Comparison of ENCODE assay signal across 8 mouse cellular contexts in genomic region chr4:102226700-102227099, GRCm38 (mm10).
DNase-seq lines count a peak whose midpoint lies in the region; ATAC-seq and TF ChIP-seq lines count a peak whose summit lies in the region.

No protein-coding gene starts in this region.

- no peak overlapping the region for H3K4me2 ChIP-seq in kidney, postnatal 0 days (ENCODE audit: low read length)
- no peak overlapping the region for H3K4me2 ChIP-seq in kidney, embryonic 14.5 days (replicated peaks; ENCODE audit: low read depth, low read length)
- H3K4me2 ChIP-seq in midbrain, embryonic 11.5 days = no peak overlapping the region

- H3K4me3 ChIP-seq in kidney, postnatal 0 days (replicated peaks; ENCODE audit: low read depth, low read length) = no peak overlapping the region
- no peak overlapping the region for H3K4me3 ChIP-seq in kidney, embryonic 14.5 days (ENCODE audit: low read length)
- no peak overlapping the region for H3K4me3 ChIP-seq in MEL (ENCODE audit: control insufficient read depth in 1 of 2, insufficient read depth in 1 of 2, low read depth in 2 of 2, low read length in 2 of 2)
- no peak overlapping the region for H3K4me3 ChIP-seq in midbrain, embryonic 11.5 days (ENCODE audit: low read depth, low read length)

- ATAC-seq in kidney, postnatal 0 days (replicated peaks; ENCODE audit: low FRiP score, low read depth) = no peak
- ATAC-seq in kidney, embryonic 14.5 days (ENCODE audit: low FRiP score, low TSS enrichment) = no peak
- no peak for ATAC-seq in midbrain, embryonic 11.5 days (ENCODE audit: low FRiP score)

- TF ChIP-seq RAD21 in MEL (IDR thresholded peaks at IDR 0.05; ENCODE audit: low read depth, low read length) = peak; percentile 49

- no peak overlapping the region for H3K27ac ChIP-seq in kidney, postnatal 0 days
- H3K27ac ChIP-seq in kidney, embryonic 14.5 days (ENCODE audit: low read depth, low read length) = no peak overlapping the region
- H3K27ac ChIP-seq in MEL (ENCODE audit: control insufficient read depth, low read depth, low read length) = no peak overlapping the region
- no peak overlapping the region for H3K27ac ChIP-seq in midbrain, embryonic 11.5 days (ENCODE audit: low read depth, low read length)

- DNase-seq in adrenal gland, postnatal 10 days = peak; percentile 27
- no peak for DNase-seq in adrenal gland, adult 18-20 months (ENCODE audit: low spot score in 2 of 2)
- DNase-seq in kidney, postnatal 0 days (ENCODE audit: low spot score) = peak; percentile 54
- DNase-seq in MEL (ENCODE audit: low read depth, low spot score) = peak; percentile 24
- DNase-seq in fibroblast of lung, adult 2 months (ENCODE audit: low read depth) = peak; percentile 15
- DNase-seq in midbrain, embryonic 11.5 days (ENCODE audit: low spot score, missing footprints) = peak; percentile 94
- DNase-seq in spleen, postnatal 14 days (ENCODE audit: low spot score in 2 of 2) = no peak

- no peaks in the 10 kb centered on the region for H3K27me3 ChIP-seq in kidney, postnatal 0 days (ENCODE audit: insufficient read depth, low read length)
- H3K27me3 ChIP-seq in kidney, embryonic 14.5 days (ENCODE audit: control insufficient read depth, insufficient read depth, low read length) = no peaks in the 10 kb centered on the region
- no peaks in the 10 kb centered on the region for H3K27me3 ChIP-seq in MEL (ENCODE audit: control insufficient read depth in 1 of 2, insufficient read depth in 2 of 2, low read length in 2 of 2)
- no peaks in the 10 kb centered on the region for H3K27me3 ChIP-seq in midbrain, embryonic 11.5 days (ENCODE audit: control insufficient read depth, insufficient read depth, low read length)

- H3K9ac ChIP-seq in kidney, postnatal 0 days (ENCODE audit: low read depth, low read length) = no peak overlapping the region
- no peak overlapping the region for H3K9ac ChIP-seq in kidney, embryonic 14.5 days (ENCODE audit: low read depth, low read length)
- H3K9ac ChIP-seq in MEL (ENCODE audit: control insufficient read depth, low read depth, low read length, poor library complexity, severe bottlenecking) = no peak overlapping the region
- no peak overlapping the region for H3K9ac ChIP-seq in midbrain, embryonic 11.5 days (ENCODE audit: low read length)

- no peaks in the 10 kb centered on the region for H3K36me3 ChIP-seq in kidney, postnatal 0 days (ENCODE audit: insufficient read depth, low read length)
- H3K36me3 ChIP-seq in kidney, embryonic 14.5 days (ENCODE audit: control insufficient read depth, insufficient read depth, low read length) = no peaks in the 10 kb centered on the region
- no peaks in the 10 kb centered on the region for H3K36me3 ChIP-seq in MEL (ENCODE audit: control insufficient read depth in 1 of 2, insufficient read depth in 2 of 2, low read length in 2 of 2)
- no peaks in the 10 kb centered on the region for H3K36me3 ChIP-seq in midbrain, embryonic 11.5 days (ENCODE audit: control insufficient read depth, insufficient read depth, low read length)

- TF ChIP-seq EP300 in MEL (IDR thresholded peaks at IDR 0.05; ENCODE audit: low read depth in 1 of 2, low read length in 2 of 2) = no peak

- no peak for TF ChIP-seq POLR2A in MEL (IDR thresholded peaks at IDR 0.05; ENCODE audit: control insufficient read depth in 1 of 2, insufficient read depth in 1 of 2, low read depth in 1 of 2, low read length in 2 of 2, poor library complexity in 1 of 2)

- peak; percentile 89 for TF ChIP-seq CTCF in kidney, postnatal 0 days (IDR thresholded peaks at IDR 0.05; ENCODE audit: low read depth)
- peak in 2 of 3 experiments; percentile 14 to 53; a peak in 2 of 6 replicates for TF ChIP-seq CTCF in MEL (IDR thresholded peaks at IDR 0.05 in 2 of 3, conservative IDR thresholded peaks at IDR 0.05 in 1 of 3; ENCODE audit: control insufficient read depth in 1 of 3, insufficient read depth in 1 of 3, low read depth in 2 of 3, low read length in 3 of 3, poor library complexity in 1 of 3, severe bottlenecking in 1 of 3)

- H3K4me1 ChIP-seq in kidney, postnatal 0 days (replicated peaks; ENCODE audit: insufficient read depth, low read length) = no peaks in the 10 kb centered on the region
- H3K4me1 ChIP-seq in kidney, embryonic 14.5 days (ENCODE audit: control insufficient read depth, insufficient read depth, low read length) = no peaks in the 10 kb centered on the region
- no peaks in the 10 kb centered on the region for H3K4me1 ChIP-seq in MEL (ENCODE audit: control insufficient read depth in 1 of 2, insufficient read depth in 2 of 2, low read length in 2 of 2)
- H3K4me1 ChIP-seq in midbrain, embryonic 11.5 days (ENCODE audit: control insufficient read depth, insufficient read depth, low read length) = no peaks in the 10 kb centered on the region

- no peaks in the 10 kb centered on the region for H3K9me3 ChIP-seq in kidney, postnatal 0 days (replicated peaks; ENCODE audit: low read length)
- H3K9me3 ChIP-seq in kidney, embryonic 14.5 days (ENCODE audit: control insufficient read depth, low read length) = no peaks in the 10 kb centered on the region
- no peaks in the 10 kb centered on the region for H3K9me3 ChIP-seq in MEL (replicated peaks; ENCODE audit: insufficient read depth, low read length)
- H3K9me3 ChIP-seq in midbrain, embryonic 11.5 days (ENCODE audit: control insufficient read depth, low read length) = no peaks in the 10 kb centered on the region

- H3K79me2 ChIP-seq in MEL (ENCODE audit: control insufficient read depth, insufficient read depth, low read length, poor library complexity) = no peaks in the 10 kb centered on the region

TF ChIP-seq in MEL, 35 proteins besides CTCF, POLR2A, EP300 and RAD21:
- no peak for TF ChIP-seq MEF2A (IDR thresholded peaks at IDR 0.05; ENCODE audit: extremely low read depth, insufficient replicate concordance, low read depth, low read length, poor library complexity, severe bottlenecking)
- TF ChIP-seq KAT2A (conservative IDR thresholded peaks at IDR 0.05; ENCODE audit: low read depth, low read length) = no peak
- peak; percentile 40 for TF ChIP-seq SMC3 (IDR thresholded peaks at IDR 0.05; ENCODE audit: low read depth, low read length)
- no peak for TF ChIP-seq MXI1 (IDR thresholded peaks at IDR 0.05; ENCODE audit: low read depth, low read length)
- TF ChIP-seq ZC3H11A (IDR thresholded peaks at IDR 0.05; ENCODE audit: low read depth, low read length) = no peak
- no peak for TF ChIP-seq MAZ (IDR thresholded peaks at IDR 0.05; ENCODE audit: low read depth, low read length)
- no peak for TF ChIP-seq MYC (IDR thresholded peaks at IDR 0.05; ENCODE audit: low read depth, low read length)
- TF ChIP-seq GATA1 (IDR thresholded peaks at IDR 0.05; ENCODE audit: low read depth, low read length) = no peak
- no peak for TF ChIP-seq ZNF384 (IDR thresholded peaks at IDR 0.05; ENCODE audit: low read depth, low read length)

Comparison
In these comparisons a context has a peak if more than half of its experiments do, and no peak if none do; other contexts are left out.
1. DNase-seq: peak in adrenal gland, postnatal 10 days (single experiment), kidney, postnatal 0 days (single experiment), MEL (single experiment), fibroblast of lung, adult 2 months (single experiment) and midbrain, embryonic 11.5 days (single experiment); none in adrenal gland, adult 18-20 months (0 of 2) and spleen, postnatal 14 days (0 of 2).